Comparison of ENCODE assay signal across 21 mouse cellular contexts in genomic region chr4:140483134-140483533, GRCm38 (mm10).
DNase-seq lines count a peak whose midpoint lies in the region; ATAC-seq and TF ChIP-seq lines count a peak whose summit lies in the region.
"Had no signal": no experiment of that assay in that cellular context is flagged by ENCODE, and none has a peak within 500 bp of the region (broad histone marks: within the 10 kb centered on the region; RNA-seq: fewer than 3 reads in every experiment).

No protein-coding gene starts in this region.

- H3K4me3 ChIP-seq in embryonic facial prominence, embryonic 14.5 days (ENCODE audit: low read depth, low read length), result no peak overlapping the region
- no peak overlapping the region for H3K4me3 ChIP-seq in embryonic facial prominence, embryonic 10.5 days
- H3K4me3 ChIP-seq in limb, embryonic 13.5 days, result no peak overlapping the region
- H3K4me3 ChIP-seq in limb, embryonic 10.5 days, result no peak overlapping the region

- H3K9me3 ChIP-seq in embryonic facial prominence, embryonic 14.5 days (ENCODE audit: control insufficient read depth, low read length), result no peaks in the 10 kb centered on the region
- no peaks in the 10 kb centered on the region for H3K9me3 ChIP-seq in embryonic facial prominence, embryonic 10.5 days
- H3K9me3 ChIP-seq in limb, embryonic 13.5 days, result no peaks in the 10 kb centered on the region
- no peaks in the 10 kb centered on the region for H3K9me3 ChIP-seq in limb, embryonic 10.5 days (replicated peaks)

- TF ChIP-seq CTCF in brain, embryonic 14.5 days (IDR thresholded peaks at IDR 0.05; ENCODE audit: borderline replicate concordance, extremely low read depth, insufficient read depth, insufficient read length), result no peak

- H3K27ac ChIP-seq in embryonic facial prominence, embryonic 14.5 days (replicated peaks; ENCODE audit: low read depth, low read length), result no peak overlapping the region
- H3K27ac ChIP-seq in embryonic facial prominence, embryonic 10.5 days (replicated peaks), result no peak overlapping the region
- H3K27ac ChIP-seq in limb, embryonic 13.5 days, result no peak overlapping the region
- H3K27ac ChIP-seq in limb, embryonic 10.5 days, result no peak overlapping the region

- 62% methylated on average over 11 of the region's 11 CpGs for WGBS in embryonic facial prominence, embryonic 14.5 days
- WGBS in embryonic facial prominence, embryonic 10.5 days, result 85% methylated on average over 11 of the region's 11 CpGs
- 65% methylated on average over 11 of the region's 11 CpGs for WGBS in limb, embryonic 13.5 days
- WGBS in limb, embryonic 10.5 days, result 89% methylated on average over 11 of the region's 11 CpGs

- no peaks in the 10 kb centered on the region for H3K27me3 ChIP-seq in embryonic facial prominence, embryonic 14.5 days (replicated peaks; ENCODE audit: control insufficient read depth, insufficient read depth, low read length)
- H3K27me3 ChIP-seq in embryonic facial prominence, embryonic 10.5 days (replicated peaks; ENCODE audit: low read depth, poor library complexity, severe bottlenecking), result peaks cover 4% of the 10 kb centered on the region
- peaks cover 9% of the 10 kb centered on the region for H3K27me3 ChIP-seq in limb, embryonic 13.5 days
- H3K27me3 ChIP-seq in limb, embryonic 10.5 days (ENCODE audit: low read depth, poor library complexity, severe bottlenecking), result peaks cover 16% of the 10 kb centered on the region
- H3K27me3 ChIP-seq: Patski had no signal

- no peak for TF ChIP-seq POLR2A in brain, embryonic 14.5 days (IDR thresholded peaks at IDR 0.05; ENCODE audit: borderline replicate concordance, extremely low read depth, insufficient read depth, insufficient read length, poor library complexity, severe bottlenecking)

- no peaks in the 10 kb centered on the region for H3K4me1 ChIP-seq in embryonic facial prominence, embryonic 14.5 days (ENCODE audit: control insufficient read depth, insufficient read depth, low read length)
- peaks cover 25% of the 10 kb centered on the region for H3K4me1 ChIP-seq in embryonic facial prominence, embryonic 10.5 days
- H3K4me1 ChIP-seq in limb, embryonic 13.5 days, result peaks cover 20% of the 10 kb centered on the region
- peaks cover 37% of the 10 kb centered on the region for H3K4me1 ChIP-seq in limb, embryonic 10.5 days

- no peak overlapping the region for H3K9ac ChIP-seq in embryonic facial prominence, embryonic 14.5 days (ENCODE audit: low read depth, low read length)
- H3K9ac ChIP-seq in limb, embryonic 13.5 days, result no peak overlapping the region

- peak; percentile 60; the same call in 1 of the 2 replicates for ATAC-seq in embryonic facial prominence, embryonic 14.5 days (ENCODE audit: low read depth)
- ATAC-seq in limb, embryonic 13.5 days (ENCODE audit: low FRiP score, low read depth), result peak; percentile 54; the same call in 1 of the 2 replicates
- ATAC-seq: activated CD4-positive, CD25-positive, alpha-beta regulatory T cell, adult 4 months; CD4-positive, CD25-positive, alpha-beta regulatory T cell, adult 4 months; Patski had no signal

- no peaks in the 10 kb centered on the region for H3K36me3 ChIP-seq in embryonic facial prominence, embryonic 14.5 days (ENCODE audit: control insufficient read depth, insufficient read depth, low read length)
- no peaks in the 10 kb centered on the region for H3K36me3 ChIP-seq in embryonic facial prominence, embryonic 10.5 days (replicated peaks)
- no peaks in the 10 kb centered on the region for H3K36me3 ChIP-seq in limb, embryonic 13.5 days
- no peaks in the 10 kb centered on the region for H3K36me3 ChIP-seq in limb, embryonic 10.5 days
- H3K36me3 ChIP-seq: G1E had no signal

- no peak for DNase-seq in embryonic facial prominence, embryonic 14.5 days (ENCODE audit: low spot score)
- no peak for DNase-seq in embryonic facial prominence, embryonic 10.5 days (ENCODE audit: low spot score)
- DNase-seq in limb, embryonic 10.5 days (ENCODE audit: low spot score), result no peak
- DNase-seq in brain, embryonic 14.5 days (ENCODE audit: low read depth), result peak; percentile 30
- DNase-seq in kidney, adult 8-10 months, result no peak
- DNase-seq: adrenal gland, adult 2 months; adrenal gland, adult 8-10 months; adrenal gland, postnatal 10 days; adrenal gland, postnatal 14 days; adrenal gland, postnatal 25 days; adrenal gland, postnatal 36 days; B cell, adult 2 months; cerebellum, adult 11 months; cerebellum, adult 11-12 months; cerebellum, adult 18-20 months; cerebellum, adult 2 months had no signal

- H3K4me2 ChIP-seq in embryonic facial prominence, embryonic 14.5 days (ENCODE audit: low read depth, low read length), result no peak overlapping the region
- H3K4me2 ChIP-seq in limb, embryonic 13.5 days (replicated peaks), result no peak overlapping the region
